Mouse (Mus musculus) kidney, postnatal 0 days (tissue): ENCODE results near the gene Tead3. TPM values are rescaled to one million over a fixed set of nuclear protein-coding genes. Genes with fewer than 3 reads are reported as not detected.
A peak's percentile ranks its signal among the peaks of the same experiment; 100 is the strongest.

Experiments used
- ATAC-seq: fragments of 200-750 bp; cut with Nextera tagmentation; replicated peaks from 2 replicates; pipeline ENCODE4 v1.8.0; 2017; ENCODE audit warnings: low read depth, moderate number of reproducible peaks, moderate TSS enrichment, moderate library complexity; ENCODE audit not compliant: low FRiP score
- DNase-seq: peaks from one replicate; pipeline ENCODE4 v3.0.0-alpha.2; 2016; ENCODE audit warnings: low spot score
- H3K27ac ChIP-seq: fragments of 300-500 bp; sonication (generic); 2 replicates; pipeline ENCODE4 v1.5.1; 2014; ENCODE audit warnings: mild to moderate bottlenecking
- H3K27me3 ChIP-seq: fragments of 300-500 bp; sonication (generic); 2 replicates; pipeline ENCODE4 v1.6.1; 2014; ENCODE audit warnings: low read length, mixed read lengths; ENCODE audit not compliant: insufficient read depth
- H3K36me3 ChIP-seq: fragments of 300-500 bp; sonication (generic); 2 replicates; pipeline ENCODE4 v1.6.1; 2014; ENCODE audit warnings: low read length, mixed read lengths; ENCODE audit not compliant: insufficient read depth
- H3K4me1 ChIP-seq: fragments of 300-500 bp; sonication (generic); replicated peaks from 2 replicates; pipeline ENCODE4 v1.6.1; 2014; ENCODE audit warnings: antibody characterized with exemption, low read length, mixed read lengths; ENCODE audit not compliant: insufficient read depth
- H3K4me2 ChIP-seq: fragments of 300-500 bp; sonication (generic); 2 replicates; pipeline ENCODE4 v1.6.1; 2014; ENCODE audit warnings: mild to moderate bottlenecking, low read length, moderate library complexity, mixed read lengths
- H3K4me3 ChIP-seq: fragments of 300-500 bp; sonication (generic); replicated peaks from 2 replicates; pipeline ENCODE4 v1.5.1; 2014; ENCODE audit warnings: low read depth, low read length
- H3K9ac ChIP-seq: fragments of 300-500 bp; sonication (generic); 2 replicates; pipeline ENCODE4 v1.6.1; 2014; ENCODE audit warnings: low read depth, low read length
- H3K9me3 ChIP-seq: fragments of 300-500 bp; sonication (generic); replicated peaks from 2 replicates; pipeline ENCODE4 v1.6.1; 2016; ENCODE audit warnings: low read length, inconsistent platforms, mixed read lengths
- CTCF ChIP-seq: IDR thresholded peaks from 2 replicates; pipeline ENCODE4 v1.5.1; 2016; ENCODE audit warnings: antibody characterized with exemption, low read depth, mild to moderate bottlenecking, moderate library complexity
- WGBS: fragments of 180-500 bp; shearing (Covaris S2); extraction: QIAGEN DNeasy Blood & Tissue Kit; methylation state at CpG from one replicate; pipeline ENCODE4 v1.1.7; 2014; 5-methylcytosine and 5-hydroxymethylcytosine counted together
- polyA plus RNA-seq: library from polyadenylated mRNA; unstranded; fragments of >200 nt; fragmentation: Nextera tagmentation; extraction: Ambion mirVana; gene quantifications from 2 replicates; pipeline ENCODE4 v1.2.1, GENCODE M21; 2015

Tead3 gene
- polyA plus RNA-seq, 1 experiment from 2014 or later, result 7.7 TPM

DNA sequence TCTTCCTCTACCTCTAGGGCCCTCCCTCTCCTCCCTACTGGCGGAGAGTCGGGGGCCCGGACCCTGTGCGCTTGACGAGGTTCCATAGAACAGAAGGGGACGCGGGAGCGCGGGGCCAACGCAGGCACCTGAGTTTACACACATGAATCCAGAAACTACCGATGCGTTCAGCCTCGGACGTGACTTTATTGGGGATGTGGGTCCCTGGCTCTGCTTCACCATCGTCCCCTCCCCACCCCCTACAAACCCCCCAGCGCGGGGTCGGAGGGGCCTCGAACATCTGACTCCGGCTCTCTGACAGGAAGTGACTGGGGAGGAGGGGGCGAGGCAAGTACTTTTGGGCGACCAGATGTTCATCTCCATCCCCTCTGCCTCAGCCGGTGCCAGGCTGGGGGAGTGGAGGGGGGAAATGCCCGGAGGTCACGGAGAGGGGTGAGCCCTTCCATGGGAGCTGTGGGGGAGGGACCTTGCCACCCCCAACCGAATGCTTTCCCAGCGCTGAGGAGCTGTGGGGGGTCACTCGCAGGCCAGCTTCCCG lies 805 bp upstream of the Tead3 start:
- peak overlapping the region; percentile 82 for H3K4me3 ChIP-seq
- peak overlapping the region; percentile 91 for H3K4me2 ChIP-seq
- peak overlapping the region; percentile 98 for H3K27ac ChIP-seq
- WGBS, result under 1% methylated on average over 29 of the region's 29 CpGs
- no peak for TF ChIP-seq CTCF
- H3K9me3 ChIP-seq, result no peaks in the 10 kb centered on the region
- H3K4me1 ChIP-seq, result peaks cover 26% of the 10 kb centered on the region
- no peaks in the 10 kb centered on the region for H3K36me3 ChIP-seq
- ATAC-seq, result peak; percentile 3
- H3K27me3 ChIP-seq, result no peaks in the 10 kb centered on the region
- H3K9ac ChIP-seq, result peak overlapping the region; percentile 92
- no peak for DNase-seq

DNA sequence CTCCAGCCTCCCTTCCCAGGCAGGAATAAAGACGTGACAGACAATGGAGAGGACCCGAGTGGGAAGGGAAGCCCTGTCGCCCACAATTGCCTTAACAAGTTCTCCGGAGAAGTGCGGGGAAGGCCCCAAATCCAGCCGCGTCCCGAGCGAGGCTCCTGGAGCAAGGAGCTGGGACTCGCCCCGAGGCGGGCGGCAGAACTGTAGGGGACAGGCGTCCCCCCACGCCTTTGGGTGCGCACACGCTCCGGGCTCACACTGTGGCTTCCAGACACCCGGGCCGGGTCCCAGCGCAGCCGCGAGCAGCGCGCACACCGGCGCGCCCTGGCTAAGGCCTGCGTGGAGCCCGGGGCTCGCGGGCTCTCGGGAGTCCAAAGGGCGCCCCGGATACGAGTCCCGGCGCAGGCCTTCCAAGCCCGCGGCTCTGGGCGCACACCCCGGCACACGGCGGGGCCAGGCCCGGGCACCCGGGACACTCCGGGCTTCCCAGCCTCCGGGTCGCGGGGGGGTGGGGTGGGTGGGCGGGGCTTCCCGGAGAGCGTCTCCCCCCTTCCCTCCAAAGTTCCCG lies 634 bp downstream of the Tead3 start:
- H3K9ac ChIP-seq, result peak overlapping the region; percentile 92
- peak; percentile 46 for DNase-seq
- no peaks in the 10 kb centered on the region for H3K36me3 ChIP-seq
- peaks cover 39% of the 10 kb centered on the region for H3K4me1 ChIP-seq
- TF ChIP-seq CTCF, result no peak
- 0% methylated on average over 48 of the region's 54 CpGs for WGBS
- ATAC-seq, result peak; percentile 40
- no peaks in the 10 kb centered on the region for H3K9me3 ChIP-seq
- peak overlapping the region; percentile 91 for H3K4me2 ChIP-seq
- H3K27ac ChIP-seq, result peak overlapping the region; percentile 98
- peak overlapping the region; percentile 82 for H3K4me3 ChIP-seq
- no peaks in the 10 kb centered on the region for H3K27me3 ChIP-seq

DNA sequence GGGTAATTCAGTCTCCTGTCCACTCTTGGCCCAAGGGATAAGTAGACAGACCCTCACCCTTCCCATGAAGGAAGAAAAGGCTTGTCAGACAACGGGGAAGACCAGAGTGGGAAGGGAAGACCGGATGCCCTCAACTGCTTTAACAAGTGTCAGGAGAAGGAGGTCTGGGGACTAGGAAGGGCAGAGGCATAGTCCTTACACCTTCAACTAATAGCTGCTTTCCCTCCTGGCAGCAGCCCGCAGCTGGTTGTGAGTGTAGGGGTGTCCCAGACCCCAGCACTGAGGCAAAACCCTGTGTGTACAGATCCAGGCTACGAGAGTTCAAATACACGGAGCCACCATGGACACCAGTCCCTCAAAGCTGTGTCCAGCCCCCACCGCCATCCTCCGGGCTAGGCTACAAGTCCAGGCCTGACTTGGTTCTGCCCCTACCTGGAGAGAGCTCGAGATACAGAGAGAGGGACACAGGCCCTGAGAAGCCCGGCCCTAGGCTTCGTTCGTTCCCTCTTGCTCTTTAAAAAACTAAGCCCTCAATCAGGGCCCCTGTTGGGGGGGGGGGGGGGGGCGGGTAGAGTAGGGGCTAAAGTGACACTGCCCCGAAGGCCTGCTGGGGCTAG lies 1.2 kb downstream of the Tead3 start:
- Histone ChIP-seq H3K9ac (peak overlapping the region; percentile 92), H3K4me2 (peak overlapping the region; percentile 91), H3K4me3 (peak overlapping the region; percentile 82), H3K4me1 (peaks cover 44% of the 10 kb centered on the region), H3K27me3 (no peaks in the 10 kb centered on the region), H3K36me3 (no peaks in the 10 kb centered on the region), H3K9me3 (no peaks in the 10 kb centered on the region), H3K27ac (peak overlapping the region; percentile 98)
- DNase-seq, result no peak
- no peak for TF ChIP-seq CTCF
- WGBS, result 6% methylated on average over 13 of the region's 13 CpGs
- ATAC-seq, result no peak

DNA sequence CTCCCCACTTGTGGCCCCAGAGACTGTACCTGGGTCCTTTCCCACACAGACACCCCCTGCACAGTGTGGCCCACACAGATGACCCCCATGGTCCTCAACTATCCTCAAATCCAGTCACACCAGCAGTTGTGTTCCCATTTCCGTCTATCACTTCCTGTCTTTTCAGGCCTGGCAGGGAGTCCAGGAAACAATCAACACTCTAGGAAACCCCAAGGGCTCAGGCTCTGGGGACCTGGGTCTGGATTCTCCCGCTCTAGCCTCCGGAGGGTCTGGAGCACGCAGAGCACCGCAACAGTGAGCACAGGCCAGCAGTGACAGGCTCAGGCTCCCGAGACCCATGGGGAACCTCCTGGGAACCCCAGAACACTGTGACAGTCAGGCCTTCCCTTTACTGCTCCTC lies 2.4 kb downstream of the Tead3 start:
- Histone ChIP-seq H3K9me3 (no peaks in the 10 kb centered on the region), H3K4me1 (peaks cover 47% of the 10 kb centered on the region), H3K4me2 (peak overlapping the region; percentile 91), H3K9ac (peak overlapping the region; percentile 33; the same call in 1 of the 2 replicates), H3K4me3 (peak overlapping the region; percentile 10; the same call in 1 of the 2 replicates), H3K36me3 (no peaks in the 10 kb centered on the region), H3K27ac (peak overlapping the region; percentile 42; the same call in 1 of the 2 replicates), H3K27me3 (no peaks in the 10 kb centered on the region)
- ATAC-seq (no peak), DNase-seq (no peak)
- no peak for TF ChIP-seq CTCF
- 33% methylated on average over 6 of the region's 6 CpGs for WGBS

DNA sequence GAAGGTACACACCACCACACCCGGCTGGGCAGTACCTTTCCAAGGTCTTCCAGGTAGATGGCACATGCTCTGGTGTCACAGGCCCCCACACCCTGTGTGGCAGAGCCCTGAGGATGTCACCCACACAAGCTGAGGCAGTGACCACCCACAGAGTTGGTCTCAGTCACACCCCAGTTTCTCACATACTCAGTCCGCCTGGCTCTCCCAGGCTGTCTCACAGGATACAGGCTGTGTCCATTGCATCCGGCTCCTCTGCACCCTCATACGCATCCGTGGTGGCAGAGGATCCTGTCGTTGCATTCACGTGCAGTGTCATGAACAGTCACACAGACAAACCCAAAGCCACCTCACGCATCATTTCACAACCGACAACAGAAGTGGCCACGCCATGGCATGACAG lies 3.3 kb downstream of the Tead3 start:
- TF ChIP-seq CTCF, result no peak
- 58% methylated on average over 10 of the region's 10 CpGs for WGBS
- H3K4me2 ChIP-seq, result no peak overlapping the region
- H3K36me3 ChIP-seq, result no peaks in the 10 kb centered on the region
- no peaks in the 10 kb centered on the region for H3K27me3 ChIP-seq
- H3K4me3 ChIP-seq, result no peak overlapping the region
- H3K9ac ChIP-seq, result no peak overlapping the region
- no peak for DNase-seq
- H3K9me3 ChIP-seq, result no peaks in the 10 kb centered on the region
- peaks cover 47% of the 10 kb centered on the region for H3K4me1 ChIP-seq
- ATAC-seq, result no peak
- no peak overlapping the region for H3K27ac ChIP-seq

DNA sequence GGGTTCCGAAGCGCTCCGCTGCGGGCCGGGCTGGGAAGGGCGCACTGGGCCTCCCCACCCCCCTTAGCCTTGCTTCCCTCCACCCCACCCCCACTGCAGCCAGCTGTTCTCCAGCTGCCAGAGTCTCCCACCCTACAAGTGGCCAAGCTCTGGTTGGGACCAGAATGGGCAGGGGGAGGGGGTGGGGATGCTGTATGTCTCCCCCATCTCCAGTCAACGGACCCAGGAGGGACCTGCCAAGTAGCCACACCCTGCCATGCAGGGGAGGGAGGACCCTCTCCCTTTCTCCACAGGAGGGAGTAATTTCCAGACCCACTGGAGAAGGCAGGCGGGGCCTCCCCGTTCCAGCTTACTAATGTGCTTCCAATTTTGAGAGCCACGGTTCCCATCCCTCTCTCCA lies 4.7 kb downstream of the Tead3 start:
- peak; percentile 52 for DNase-seq
- no peak for ATAC-seq
- H3K4me2 ChIP-seq, result peak overlapping the region; percentile 42
- no peaks in the 10 kb centered on the region for H3K9me3 ChIP-seq
- WGBS, result 17% methylated on average over 10 of the region's 10 CpGs
- TF ChIP-seq CTCF, result peak; percentile 40; the same call in 1 of the 2 replicates
- H3K27me3 ChIP-seq, result no peaks in the 10 kb centered on the region
- peaks cover 47% of the 10 kb centered on the region for H3K4me1 ChIP-seq
- H3K4me3 ChIP-seq, result no peak overlapping the region
- H3K9ac ChIP-seq, result 0 out of 2 replicates have a peak overlapping the region, but pooled peaks have one; percentile 36
- H3K36me3 ChIP-seq, result no peaks in the 10 kb centered on the region
- peak overlapping the region; percentile 86 for H3K27ac ChIP-seq
